Mouse (Mus musculus) stomach, embryonic 15.5 days (tissue): Measurements from ENCODE around the gene Gltpd2. TPM values are rescaled to one million over a fixed set of nuclear protein-coding genes. Genes with fewer than 3 reads are reported as not detected.
"Not testable (repeated sequence)": the region's sequence is repeated elsewhere in the genome, so short reads cannot be mapped to it uniquely, and the experiment has no call there.

Experiments used
- ATAC-seq: fragments of 200-750 bp; cut with Nextera tagmentation; 2 replicates; pipeline ENCODE4 v1.8.0; 2017; ENCODE audit warnings: low read depth, moderate number of reproducible peaks, moderate TSS enrichment; ENCODE audit not compliant: insufficient read depth, low FRiP score
- H3K27ac ChIP-seq: fragments of 300-500 bp; sonication (generic); 2 replicates; pipeline ENCODE4 v1.5.1; 2015; ENCODE audit warnings: mild to moderate bottlenecking, inconsistent platforms
- H3K27me3 ChIP-seq: fragments of 300-500 bp; sonication (generic); replicated peaks from 2 replicates; pipeline ENCODE4 v1.6.1; 2015; ENCODE audit warnings: inconsistent platforms
- H3K36me3 ChIP-seq: fragments of 300-500 bp; sonication (generic); 2 replicates; pipeline ENCODE4 v1.6.1; 2015; ENCODE audit warnings: inconsistent platforms
- H3K4me1 ChIP-seq: fragments of 300-500 bp; sonication (generic); 2 replicates; pipeline ENCODE4 v1.6.1; 2015; ENCODE audit warnings: inconsistent platforms
- H3K4me2 ChIP-seq: fragments of 300-500 bp; sonication (generic); 2 replicates; pipeline ENCODE4 v1.6.1; 2015; ENCODE audit warnings: mild to moderate bottlenecking, inconsistent platforms
- H3K4me3 ChIP-seq: fragments of 300-500 bp; sonication (generic); replicated peaks from 2 replicates; pipeline ENCODE4 v1.5.1; 2015; ENCODE audit warnings: inconsistent platforms
- H3K9ac ChIP-seq: fragments of 300-500 bp; sonication (generic); 2 replicates; pipeline ENCODE4 v1.6.1; 2015; ENCODE audit warnings: inconsistent platforms
- H3K9me3 ChIP-seq: fragments of 300-500 bp; sonication (generic); 2 replicates; pipeline ENCODE4 v1.6.1; 2016; ENCODE audit warnings: inconsistent platforms
- WGBS: fragments of 180-500 bp; shearing (Covaris S2); methylation state at CpG from one replicate; pipeline ENCODE4 v1.1.7; 2015; 5-methylcytosine and 5-hydroxymethylcytosine counted together
- polyA plus RNA-seq: library from polyadenylated mRNA; unstranded; fragments of >200 nt; fragmentation: Nextera tagmentation; extraction: Ambion mirVana; gene quantifications from 2 replicates; pipeline ENCODE4 v1.2.1, GENCODE M21; 2015

Gene Gltpd2
- 2.1 and 3.3 TPM in 2 replicates for polyA plus RNA-seq

- H3K9ac ChIP-seq: peak within 1 kb of the TSS; percentile 46
- H3K27ac ChIP-seq: peak within 1 kb of the TSS; percentile 78
- H3K4me2 ChIP-seq: peak within 1 kb of the TSS; percentile 57
- H3K4me3 ChIP-seq: peak within 1 kb of the TSS; percentile 42
- WGBS: 74% methylated on average over 10 of the region's 10 CpGs
- H3K36me3 ChIP-seq: no peaks in the 10 kb centered on the region
- H3K4me1 ChIP-seq: peaks cover 9% of the 10 kb centered on the region; the same call in 1 of the 2 replicates
- H3K27me3 ChIP-seq: no peaks in the 10 kb centered on the region
- H3K9me3 ChIP-seq: no peaks in the 10 kb centered on the region
- no peak for ATAC-seq
These were observed at the start of gene Gltpd2 for GRCm38 (mm10) chr11:70518923-70519322. Gltpd2 (plus strand) TSS chr11:70519196.

- 80% methylated on average over 3 of the region's 3 CpGs for WGBS
- Histone ChIP-seq H3K4me3 (no peak overlapping the region), H3K36me3 (no peaks in the 10 kb centered on the region), H3K4me2 (no peak overlapping the region), H3K9me3 (no peaks in the 10 kb centered on the region), H3K9ac (no peak overlapping the region), H3K27ac (no peak overlapping the region), H3K4me1 (peaks cover 9% of the 10 kb centered on the region), H3K27me3 (no peaks in the 10 kb centered on the region)
- ATAC-seq: no peak
These were observed 49.2 kb upstream of the Gltpd2 start for GRCm38 (mm10) chr11:70469764-70470163.

DNA sequence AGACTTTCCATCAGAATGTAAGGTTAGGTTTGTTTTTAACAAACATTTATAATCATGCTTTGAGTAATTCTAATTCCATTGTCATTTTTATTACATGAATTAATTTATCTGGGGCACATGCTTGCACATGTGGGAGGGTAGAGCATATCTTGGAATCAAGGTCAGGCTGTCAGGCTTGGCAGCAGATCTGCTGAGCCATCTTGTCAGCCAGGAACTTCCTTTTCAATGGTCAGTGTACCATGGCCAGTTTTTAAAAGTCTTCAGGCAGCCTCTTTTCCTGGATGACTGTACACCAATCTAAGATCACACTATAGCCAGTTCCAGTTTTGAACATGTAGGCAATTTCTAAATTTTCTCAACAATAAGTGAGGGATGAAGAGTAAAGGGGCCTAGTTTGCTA lies 46.3 kb upstream of the Gltpd2 start:
- H3K4me3 ChIP-seq: no peak overlapping the region
- no peak overlapping the region for H3K27ac ChIP-seq
- H3K27me3 ChIP-seq: no peaks in the 10 kb centered on the region
- H3K9ac ChIP-seq: no peak overlapping the region
- H3K4me2 ChIP-seq: no peak overlapping the region
- no peaks in the 10 kb centered on the region for H3K4me1 ChIP-seq
- ATAC-seq: no peak
- H3K36me3 ChIP-seq: no peaks in the 10 kb centered on the region
- no peaks in the 10 kb centered on the region for H3K9me3 ChIP-seq

- H3K36me3 ChIP-seq, H3K27me3 ChIP-seq, H3K27ac ChIP-seq, H3K4me1 ChIP-seq, H3K4me2 ChIP-seq, H3K9ac ChIP-seq, H3K9me3 ChIP-seq, H3K4me3 ChIP-seq, ATAC-seq: not testable (repeated sequence)
- 79% methylated on average over 5 of the region's 5 CpGs for WGBS
These were observed 45.7 kb upstream of the Gltpd2 start for GRCm38 (mm10) chr11:70473291-70473690.

GRCm38 (mm10) chr11:70474872-70475534 lies 44.0 kb upstream of the Gltpd2 start:
- H3K36me3 ChIP-seq: no peaks in the 10 kb centered on the region
- 57% methylated on average over 12 of the region's 12 CpGs for WGBS
- H3K9ac ChIP-seq: no peak overlapping the region
- H3K4me1 ChIP-seq: no peaks in the 10 kb centered on the region
- no peak for ATAC-seq
- no peaks in the 10 kb centered on the region for H3K9me3 ChIP-seq
- H3K27me3 ChIP-seq: no peaks in the 10 kb centered on the region
- H3K27ac ChIP-seq: no peak overlapping the region
- no peak overlapping the region for H3K4me3 ChIP-seq
- H3K4me2 ChIP-seq: no peak overlapping the region

DNA sequence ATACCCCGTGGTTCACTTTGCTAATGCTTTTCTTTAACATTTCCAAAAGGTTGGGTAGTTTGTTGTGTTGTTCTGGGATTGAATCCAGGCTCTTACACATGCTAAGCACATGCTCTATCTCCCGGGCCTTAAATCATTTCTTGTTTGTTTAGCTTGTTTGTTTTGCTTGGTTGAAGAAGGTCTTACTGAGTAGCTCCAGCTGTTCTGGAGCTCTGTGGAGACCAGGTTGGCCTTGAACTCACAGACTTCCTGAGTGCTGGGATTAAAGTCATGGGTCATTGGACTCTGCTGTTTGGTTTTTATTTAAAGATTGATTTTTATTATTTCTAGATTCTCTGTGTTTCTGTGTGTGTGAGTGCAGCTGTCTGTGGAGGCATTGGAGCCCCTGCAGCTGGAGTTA lies 33.5 kb upstream of the Gltpd2 start:
- H3K27ac ChIP-seq: 0 out of 2 replicates have a peak overlapping the region, but pooled peaks have one; percentile 31
- H3K4me3 ChIP-seq: no peak overlapping the region
- no peak for ATAC-seq
- 44% methylated on average over 2 of the region's 2 CpGs for WGBS
- no peaks in the 10 kb centered on the region for H3K27me3 ChIP-seq
- no peaks in the 10 kb centered on the region for H3K36me3 ChIP-seq
- no peak overlapping the region for H3K9ac ChIP-seq
- H3K4me2 ChIP-seq: no peak overlapping the region
- no peaks in the 10 kb centered on the region for H3K4me1 ChIP-seq
- no peaks in the 10 kb centered on the region for H3K9me3 ChIP-seq

GRCm38 (mm10) chr11:70487816-70488215 lies 31.2 kb upstream of the Gltpd2 start:
- H3K4me1 ChIP-seq: no peaks in the 10 kb centered on the region
- no peak for ATAC-seq

DNA sequence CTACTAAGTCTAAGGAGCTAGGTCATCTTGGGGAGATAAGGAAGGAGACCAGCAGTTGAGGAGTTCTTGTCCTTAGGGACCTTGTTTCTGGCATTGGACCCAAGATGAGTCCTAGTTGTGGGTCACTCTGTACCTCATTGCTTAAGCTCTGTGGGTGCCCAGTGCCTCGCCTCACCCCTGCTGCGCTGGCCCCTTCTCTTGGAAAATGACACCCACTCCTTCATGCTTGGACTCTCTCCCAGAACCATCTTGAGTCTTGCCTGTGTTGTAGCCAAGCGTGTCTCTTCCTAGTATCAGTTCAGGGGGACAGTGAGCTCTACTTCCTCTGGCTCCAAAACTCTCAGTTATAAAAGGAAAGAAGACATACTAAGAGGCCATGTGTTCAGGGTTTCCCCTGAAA lies 29.9 kb upstream of the Gltpd2 start:
- no peaks in the 10 kb centered on the region for H3K27me3 ChIP-seq
- no peak overlapping the region for H3K27ac ChIP-seq
- WGBS: 88% methylated on average over 3 of the region's 3 CpGs
- no peak overlapping the region for H3K9ac ChIP-seq
- ATAC-seq: no peak
- no peaks in the 10 kb centered on the region for H3K9me3 ChIP-seq
- H3K4me3 ChIP-seq: no peak overlapping the region
- H3K36me3 ChIP-seq: no peaks in the 10 kb centered on the region
- no peak overlapping the region for H3K4me2 ChIP-seq
- H3K4me1 ChIP-seq: no peaks in the 10 kb centered on the region

More at GRCm38 (mm10) chr11:70487816-70488215, 31.2 kb upstream of the Gltpd2 start:
- no peak overlapping the region for H3K27ac ChIP-seq
- H3K9me3 ChIP-seq: no peaks in the 10 kb centered on the region
- no peak overlapping the region for H3K9ac ChIP-seq
- no peak overlapping the region for H3K4me2 ChIP-seq
- H3K27me3 ChIP-seq: no peaks in the 10 kb centered on the region
- 33% methylated on average over 4 of the region's 4 CpGs for WGBS
- no peak overlapping the region for H3K4me3 ChIP-seq
- H3K36me3 ChIP-seq: no peaks in the 10 kb centered on the region

GRCm38 (mm10) chr11:70489684-70490083 lies 29.3 kb upstream of the Gltpd2 start:
- H3K27me3 ChIP-seq: no peaks in the 10 kb centered on the region
- no peaks in the 10 kb centered on the region for H3K4me1 ChIP-seq
- no peaks in the 10 kb centered on the region for H3K36me3 ChIP-seq
- ATAC-seq: no peak
- H3K4me3 ChIP-seq: no peak overlapping the region
- no peaks in the 10 kb centered on the region for H3K9me3 ChIP-seq
- no peak overlapping the region for H3K4me2 ChIP-seq
- H3K27ac ChIP-seq: no peak overlapping the region
- 79% methylated on average over 6 of the region's 6 CpGs for WGBS
- H3K9ac ChIP-seq: no peak overlapping the region

DNA sequence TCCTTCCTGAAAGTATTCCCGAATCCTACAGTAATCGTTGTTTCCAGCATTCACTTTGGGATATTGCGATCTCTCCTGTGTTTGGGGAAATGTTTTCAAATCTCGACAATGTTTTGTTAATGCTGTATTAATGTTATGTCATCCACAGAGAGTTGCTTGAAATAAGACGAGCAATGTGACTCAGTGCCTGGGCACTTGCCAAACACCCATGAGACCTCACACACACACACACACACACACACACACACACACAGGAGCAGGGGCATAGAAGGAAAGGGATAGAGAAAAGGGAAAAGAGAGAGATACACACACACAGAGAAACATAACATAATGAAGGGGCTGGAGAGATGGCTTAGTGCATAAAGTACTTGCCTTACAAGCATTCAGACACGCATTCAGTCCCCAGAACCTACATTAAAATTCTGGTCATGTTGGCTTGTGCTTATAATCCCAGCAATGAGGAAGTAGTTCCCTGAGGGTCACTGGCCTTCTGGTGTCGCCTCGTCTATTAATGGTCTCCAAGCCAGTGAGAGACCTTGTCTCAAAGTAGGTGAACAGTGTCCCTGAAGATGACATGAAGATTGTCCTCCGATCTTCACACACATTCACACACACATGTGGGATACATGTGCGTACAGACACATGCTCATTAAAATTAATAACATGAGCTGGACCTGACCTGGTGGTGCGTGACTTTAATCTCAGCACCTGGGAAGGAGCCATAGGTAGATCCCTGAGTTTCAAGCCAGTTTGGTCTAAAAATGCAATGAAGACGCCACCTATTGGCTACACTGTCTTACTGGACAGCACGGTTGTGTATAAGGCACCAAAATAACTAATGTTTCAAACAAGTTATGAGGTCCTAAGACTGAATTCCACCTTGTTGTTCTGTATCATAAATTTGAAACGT lies 19.2 kb upstream of the Gltpd2 start:
- H3K27ac ChIP-seq: no peak overlapping the region
- no peaks in the 10 kb centered on the region for H3K36me3 ChIP-seq
- H3K4me2 ChIP-seq: no peak overlapping the region
- no peak overlapping the region for H3K4me3 ChIP-seq
- no peaks in the 10 kb centered on the region for H3K9me3 ChIP-seq
- no peak for ATAC-seq
- no peak overlapping the region for H3K9ac ChIP-seq
- 63% methylated on average over 14 of the region's 14 CpGs for WGBS
- no peaks in the 10 kb centered on the region for H3K27me3 ChIP-seq
- no peaks in the 10 kb centered on the region for H3K4me1 ChIP-seq

GRCm38 (mm10) chr11:70500476-70500812 lies 18.6 kb upstream of the Gltpd2 start:
- no peak for ATAC-seq
- WGBS: 73% methylated on average over 1 of the region's 1 CpGs
- 0 out of 2 replicates have a peak overlapping the region, but pooled peaks have one; percentile 13 for H3K27ac ChIP-seq

GRCm38 (mm10) chr11:70502018-70502417 lies 17.0 kb upstream of the Gltpd2 start:
- H3K36me3 ChIP-seq: no peaks in the 10 kb centered on the region
- ATAC-seq: no peak
- WGBS: 39% methylated on average over 3 of the region's 3 CpGs

More at GRCm38 (mm10) chr11:70500476-70500812, 18.6 kb upstream of the Gltpd2 start:
- no peaks in the 10 kb centered on the region for H3K27me3 ChIP-seq
- H3K4me2 ChIP-seq: no peak overlapping the region
- H3K4me1 ChIP-seq: no peaks in the 10 kb centered on the region
- H3K9me3 ChIP-seq: no peaks in the 10 kb centered on the region
- no peak overlapping the region for H3K9ac ChIP-seq
- no peaks in the 10 kb centered on the region for H3K36me3 ChIP-seq
- no peak overlapping the region for H3K4me3 ChIP-seq

More at GRCm38 (mm10) chr11:70502018-70502417, 17.0 kb upstream of the Gltpd2 start:
- Histone ChIP-seq H3K9me3 (no peaks in the 10 kb centered on the region), H3K4me3 (no peak overlapping the region), H3K4me1 (no peaks in the 10 kb centered on the region), H3K27ac (no peak overlapping the region), H3K9ac (no peak overlapping the region), H3K4me2 (no peak overlapping the region), H3K27me3 (no peaks in the 10 kb centered on the region)
